Mouse (Mus musculus) embryonic facial prominence, embryonic 11.5 days (tissue): ENCODE data around the gene Gipc1. TPM values are rescaled to one million over a fixed set of nuclear protein-coding genes. Genes with fewer than 3 reads are reported as not detected.

Experiments
- ATAC-seq: fragments of 200-750 bp; cut with Nextera tagmentation; replicated peaks from 2 replicates; pipeline ENCODE4 v1.8.0; 2017; ENCODE audit warnings: low read depth; ENCODE audit not compliant: insufficient number of reproducible peaks, low FRiP score, low TSS enrichment
- DNase-seq: peaks from one replicate; pipeline ENCODE4 v3.0.0-alpha.2; 2015; ENCODE audit warnings: low spot score
- H3K27ac ChIP-seq: fragments of 300-500 bp; sonication (generic); replicated peaks from 2 replicates; pipeline ENCODE4 v1.5.1; 2014; ENCODE audit warnings: mild to moderate bottlenecking, low read depth, low read length, control low read depth
- H3K27me3 ChIP-seq: fragments of 300-500 bp; sonication (generic); 2 replicates; pipeline ENCODE4 v1.6.1; 2014; ENCODE audit warnings: mild to moderate bottlenecking, low read length, moderate library complexity, mixed read lengths; ENCODE audit not compliant: control insufficient read depth, insufficient read depth
- H3K36me3 ChIP-seq: fragments of 300-500 bp; sonication (generic); replicated peaks from 2 replicates; pipeline ENCODE4 v1.6.1; 2014; ENCODE audit warnings: low read depth, mild to moderate bottlenecking, low read length, moderate library complexity, mixed read lengths; ENCODE audit not compliant: control insufficient read depth, insufficient read depth
- H3K4me1 ChIP-seq: fragments of 300-500 bp; sonication (generic); 2 replicates; pipeline ENCODE4 v1.6.1; 2014; ENCODE audit warnings: low read length, mixed read lengths; ENCODE audit not compliant: control insufficient read depth, insufficient read depth
- H3K4me2 ChIP-seq: fragments of 300-500 bp; sonication (generic); 2 replicates; pipeline ENCODE4 v1.6.1; 2014; ENCODE audit warnings: low read depth, mild to moderate bottlenecking, control low read depth, low read length, moderate library complexity
- H3K4me3 ChIP-seq: fragments of 300-500 bp; sonication (generic); 2 replicates; pipeline ENCODE4 v1.5.1; 2014; ENCODE audit warnings: low read depth, low read length, control low read depth
- H3K9ac ChIP-seq: fragments of 300-500 bp; sonication (generic); replicated peaks from 2 replicates; pipeline ENCODE4 v1.6.1; 2014; ENCODE audit warnings: mild to moderate bottlenecking, control low read depth, low read length
- H3K9me3 ChIP-seq: fragments of 300-500 bp; sonication (generic); replicated peaks from 2 replicates; pipeline ENCODE4 v1.6.1; 2016; ENCODE audit warnings: mild to moderate bottlenecking, low read length, inconsistent platforms, mixed read lengths; ENCODE audit not compliant: control insufficient read depth
- WGBS: fragments of 180-500 bp; shearing (Covaris S2); extraction: QIAGEN DNeasy Blood & Tissue Kit; methylation state at CpG from one replicate; pipeline ENCODE4 v1.1.7; 2014; 5-methylcytosine and 5-hydroxymethylcytosine counted together
- polyA plus RNA-seq: library from polyadenylated mRNA; unstranded; fragments of >200 nt; fragmentation: Nextera tagmentation; extraction: Ambion mirVana; gene quantifications from 2 replicates; pipeline ENCODE4 v1.2.1, GENCODE M21; 2014

Gipc1 gene
- polyA plus RNA-seq, 1 experiment from 2014 or later, result 169 TPM

GRCm38 (mm10) chr8:83703426-83703825 is 50.9 kb downstream of the Gipc1 start:
- 77% methylated on average over 4 of the region's 4 CpGs for WGBS
- Histone ChIP-seq H3K27me3 (no peaks in the 10 kb centered on the region), H3K4me2 (no peak overlapping the region), H3K27ac (no peak overlapping the region), H3K36me3 (no peaks in the 10 kb centered on the region), H3K4me1 (0 out of 2 replicates have a peak, but pooled peaks cover under 1% of the 10 kb centered on the region), H3K9ac (no peak overlapping the region), H3K9me3 (no peaks in the 10 kb centered on the region), H3K4me3 (no peak overlapping the region)
- no peak for ATAC-seq
- DNase-seq, result no peak

- H3K9me3 ChIP-seq, result no peaks in the 10 kb centered on the region
- H3K27me3 ChIP-seq, result no peaks in the 10 kb centered on the region
- WGBS, result 62% methylated on average over 5 of the region's 5 CpGs
- H3K4me3 ChIP-seq, result no peak overlapping the region
- no peaks in the 10 kb centered on the region for H3K4me1 ChIP-seq
- no peak overlapping the region for H3K27ac ChIP-seq
- no peak overlapping the region for H3K4me2 ChIP-seq
- H3K9ac ChIP-seq, result no peak overlapping the region
- DNase-seq (no peak), ATAC-seq (no peak)
- H3K36me3 ChIP-seq, result no peaks in the 10 kb centered on the region
These were observed 53.9 kb downstream of the Gipc1 start for GRCm38 (mm10) chr8:83706411-83706810.

GRCm38 (mm10) chr8:83707554-83707953 is 55.1 kb downstream of the Gipc1 start:
- Histone ChIP-seq H3K9me3 (no peaks in the 10 kb centered on the region), H3K9ac (no peak overlapping the region), H3K27ac (no peak overlapping the region), H3K36me3 (no peaks in the 10 kb centered on the region), H3K4me1 (no peaks in the 10 kb centered on the region), H3K4me3 (no peak overlapping the region), H3K4me2 (no peak overlapping the region), H3K27me3 (no peaks in the 10 kb centered on the region)
- DNase-seq (no peak), ATAC-seq (no peak)
- 79% methylated on average over 8 of the region's 8 CpGs for WGBS

Other genes starting within 250 kb of the Gipc1 start
- 137 and 163 TPM in 2 replicates for gene Scoc, start 194.3 kb upstream of the Gipc1 start, polyA plus RNA-seq
- gene Olfr370, start 116.9 kb upstream of the Gipc1 start, polyA plus RNA-seq, result not detected in 2 replicates
- gene Ndufb7, start 86.0 kb upstream of the Gipc1 start, polyA plus RNA-seq, result 327 and 351 TPM in 2 replicates
- gene Tecr, start 44.7 kb upstream of the Gipc1 start, polyA plus RNA-seq, result 667 and 692 TPM in 2 replicates
- gene Dnajb1, start 44.5 kb upstream of the Gipc1 start, polyA plus RNA-seq, result 54.4 and 61.4 TPM in 2 replicates
- gene Ptger1, start 14.0 kb downstream of the Gipc1 start, polyA plus RNA-seq, result 0.27 and 1.9 TPM in 2 replicates
- gene Pkn1, start 46.5 kb downstream of the Gipc1 start, polyA plus RNA-seq, result 20.6 and 21.5 TPM in 2 replicates
- 191 and 195 TPM in 2 replicates for gene Ddx39, start 62.5 kb downstream of the Gipc1 start, polyA plus RNA-seq
- 19.0 and 22.1 TPM in 2 replicates for gene Adgre5, start 88.6 kb downstream of the Gipc1 start, polyA plus RNA-seq
- gene Adgrl1, start 247.4 kb downstream of the Gipc1 start, polyA plus RNA-seq, result 18.3 and 20.5 TPM in 2 replicates